ENCODE assay signal across 22 mouse cellular contexts in genomic region chr1:34480801-34481200, GRCm38 (mm10). TPM values are rescaled to one million over a fixed set of nuclear protein-coding genes. Genes with fewer than 3 reads are reported as not detected.
A peak's percentile ranks its signal among the peaks of the same experiment; 100 is the strongest.
DNase-seq lines count a peak whose midpoint lies in the region; ATAC-seq and TF ChIP-seq lines count a peak whose summit lies in the region.
"Had no signal": no experiment of that assay in that cellular context is flagged by ENCODE, and none has a peak within 500 bp of the region (broad histone marks: within the 10 kb centered on the region; RNA-seq: fewer than 3 reads in every experiment).

No protein-coding gene starts in this region.

- H3K4me1 ChIP-seq in bone marrow macrophage, adult 2 months (ENCODE audit: control insufficient read depth, insufficient read depth, low read length), result peaks cover 50% of the 10 kb centered on the region
- peaks cover 84% of the 10 kb centered on the region for H3K4me1 ChIP-seq in megakaryocyte, embryonic 14.5 days
- H3K4me1 ChIP-seq in kidney, embryonic 16.5 days (ENCODE audit: insufficient read depth, low read length), result peaks cover 12% of the 10 kb centered on the region; the same call in 1 of the 2 replicates

- no peak for ATAC-seq in kidney, embryonic 16.5 days (ENCODE audit: low FRiP score, low TSS enrichment)

- H3K9me3 ChIP-seq in megakaryocyte, embryonic 14.5 days, result no peaks in the 10 kb centered on the region
- no peaks in the 10 kb centered on the region for H3K9me3 ChIP-seq in kidney, embryonic 16.5 days (ENCODE audit: low read length)
- H3K9me3 ChIP-seq: heart, embryonic 13.5 days; hindbrain, embryonic 15.5 days; midbrain, embryonic 12.5 days had no signal

- H3K27me3 ChIP-seq in megakaryocyte, embryonic 14.5 days (replicated peaks), result no peaks in the 10 kb centered on the region
- H3K27me3 ChIP-seq in kidney, embryonic 16.5 days (ENCODE audit: insufficient read depth, low read length), result no peaks in the 10 kb centered on the region

- 75% methylated on average over 5 of the region's 5 CpGs for WGBS in kidney, embryonic 16.5 days

- peak overlapping the region; percentile 26 for H3K27ac ChIP-seq in bone marrow macrophage, adult 2 months (ENCODE audit: insufficient read depth, low read depth, low read length)
- no peak overlapping the region for H3K27ac ChIP-seq in kidney, embryonic 16.5 days (ENCODE audit: low read length)
- H3K27ac ChIP-seq: heart, embryonic 13.5 days; hindbrain, embryonic 15.5 days; kidney, postnatal 0 days; midbrain, embryonic 12.5 days had no signal

- H3K9ac ChIP-seq in kidney, embryonic 16.5 days (replicated peaks; ENCODE audit: low read length), result no peak overlapping the region
- H3K9ac ChIP-seq: heart, embryonic 13.5 days; hindbrain, embryonic 15.5 days; midbrain, embryonic 12.5 days had no signal

- DNase-seq in 416B (ENCODE audit: low read depth), result peak; percentile 56
- peak; percentile 51 for DNase-seq in CD4-positive helper T cell, adult 2 months (ENCODE audit: low read depth, low spot score)
- no peak for DNase-seq in embryo, embryonic 9.5 days (ENCODE audit: extremely low spot score)
- no peak for DNase-seq in thymus, postnatal 25 days
- DNase-seq: cerebellum, postnatal 10 days; heart, adult 18-20 months; heart, postnatal 36 days; kidney, adult 11 months; layer of hippocampus, postnatal 36 days; lung, adult 18-20 months; right cerebral cortex, postnatal 14 days had no signal

- H3K4me3 ChIP-seq in bone marrow macrophage, adult 2 months (ENCODE audit: insufficient read depth, low read length), result no peak overlapping the region
- peak overlapping the region; percentile 88 for H3K4me3 ChIP-seq in megakaryocyte, embryonic 14.5 days (replicated peaks)
- no peak overlapping the region for H3K4me3 ChIP-seq in kidney, embryonic 16.5 days (ENCODE audit: low read length)
- H3K4me3 ChIP-seq: heart, embryonic 13.5 days; hindbrain, embryonic 15.5 days; midbrain, embryonic 12.5 days had no signal

- no peak overlapping the region for H3K4me2 ChIP-seq in kidney, embryonic 16.5 days (replicated peaks; ENCODE audit: low read depth, low read length)
- H3K4me2 ChIP-seq: heart, embryonic 13.5 days; hindbrain, embryonic 15.5 days; midbrain, embryonic 12.5 days had no signal

- TF ChIP-seq POLR2A in bone marrow macrophage, adult 2 months (IDR thresholded peaks at IDR 0.05; ENCODE audit: borderline replicate concordance, low read depth, low read length), result no peak

- TF ChIP-seq CTCF in bone marrow macrophage, adult 2 months (IDR thresholded peaks at IDR 0.05; ENCODE audit: low read depth, low read length), result no peak

- peaks cover 25% of the 10 kb centered on the region for H3K36me3 ChIP-seq in megakaryocyte, embryonic 14.5 days (replicated peaks; ENCODE audit: low read length)
- no peaks in the 10 kb centered on the region for H3K36me3 ChIP-seq in kidney, embryonic 16.5 days (ENCODE audit: insufficient read depth, low read length)
- H3K36me3 ChIP-seq: heart, embryonic 13.5 days; hindbrain, embryonic 15.5 days; midbrain, embryonic 12.5 days had no signal

RNA-seq across cellular contexts. Expression of gene Prss39, which starts 17.4 kb away (rescaled TPM):
- polyA plus RNA-seq in bone marrow macrophage, adult 2 months (2012; ENCODE audit: insufficient read depth, insufficient read length, missing spikeins), result not detected in 2 replicates
- polyA plus RNA-seq in megakaryocyte, embryonic 14.5 days (2012; ENCODE audit: insufficient read depth, low replicate concordance), result 0.17 TPM in 1 of 2 replicates, not detected in the other
- polyA plus RNA-seq in kidney, embryonic 16.5 days (2015; fragmentation: Nextera tagmentation; extraction: Ambion mirVana), result not detected in 2 replicates
- polyA plus RNA-seq: embryonic facial prominence, embryonic 14.5 days; heart, embryonic 13.5 days; hindbrain, embryonic 15.5 days; kidney, postnatal 0 days; limb, embryonic 14.5 days; midbrain, embryonic 12.5 days; stomach, embryonic 16.5 days; thymus, postnatal 0 days had no signal

RNA-seq across cellular contexts. Expression of gene Ptpn18, which starts 21.2 kb away (rescaled TPM):
- polyA plus RNA-seq in bone marrow macrophage, adult 2 months (2012; ENCODE audit: insufficient read depth, insufficient read length, missing spikeins), result 145 and 150 TPM in 2 replicates
- 398 and 732 TPM in 2 replicates for polyA plus RNA-seq in megakaryocyte, embryonic 14.5 days (2012; ENCODE audit: insufficient read depth, low replicate concordance)
- polyA plus RNA-seq in kidney, embryonic 16.5 days (2015; fragmentation: Nextera tagmentation; extraction: Ambion mirVana), result 20.3 and 21.5 TPM in 2 replicates

RNA-seq across cellular contexts. Expression of gene Imp4, which starts 41.1 kb away (rescaled TPM):
- polyA plus RNA-seq in bone marrow macrophage, adult 2 months (2012; ENCODE audit: insufficient read depth, insufficient read length, missing spikeins), result 35.3 and 40.9 TPM in 2 replicates
- polyA plus RNA-seq in megakaryocyte, embryonic 14.5 days (2012; ENCODE audit: insufficient read depth, low replicate concordance), result 11.7 and 61.2 TPM in 2 replicates
- polyA plus RNA-seq in kidney, embryonic 16.5 days (2015; fragmentation: Nextera tagmentation; extraction: Ambion mirVana), result 99.9 and 105 TPM in 2 replicates

RNA-seq across cellular contexts. Expression of gene Ccdc115, which starts 41.3 kb away (rescaled TPM):
- polyA plus RNA-seq in bone marrow macrophage, adult 2 months (2012; ENCODE audit: insufficient read depth, insufficient read length, missing spikeins), result 44.1 and 44.5 TPM in 2 replicates
- polyA plus RNA-seq in megakaryocyte, embryonic 14.5 days (2012; ENCODE audit: insufficient read depth, low replicate concordance), result 10.1 and 36.5 TPM in 2 replicates
- polyA plus RNA-seq in kidney, embryonic 16.5 days (2015; fragmentation: Nextera tagmentation; extraction: Ambion mirVana), result 56.6 and 59.2 TPM in 2 replicates

RNA-seq across cellular contexts. Expression of gene Cfc1, which starts 54.6 kb away (rescaled TPM):
- not detected in 2 replicates for polyA plus RNA-seq in bone marrow macrophage, adult 2 months (2012; ENCODE audit: insufficient read depth, insufficient read length, missing spikeins)
- not detected in 2 replicates for polyA plus RNA-seq in megakaryocyte, embryonic 14.5 days (2012; ENCODE audit: insufficient read depth, low replicate concordance)
- 0.15 TPM in 1 of 2 replicates, not detected in the other for polyA plus RNA-seq in kidney, embryonic 16.5 days (2015; fragmentation: Nextera tagmentation; extraction: Ambion mirVana)
- polyA plus RNA-seq: midbrain, embryonic 12.5 days; thymus, postnatal 0 days had no signal

Comparison
In these comparisons a context has a peak if more than half of its experiments do, and no peak if none do; other contexts are left out.
1. DNase-seq: peak in 416B (single experiment) and CD4-positive helper T cell, adult 2 months (single experiment); none in embryo, embryonic 9.5 days (single experiment) and thymus, postnatal 25 days (single experiment).